Mouse (Mus musculus) right cerebral cortex, postnatal 4 days (tissue): Measurements from ENCODE around the gene Stk10.

ENCODE experiments used
- DNase-seq: peaks from one replicate; pipeline ENCODE4 v3.0.0-alpha.2; 2022

The Stk10 gene

DNA sequence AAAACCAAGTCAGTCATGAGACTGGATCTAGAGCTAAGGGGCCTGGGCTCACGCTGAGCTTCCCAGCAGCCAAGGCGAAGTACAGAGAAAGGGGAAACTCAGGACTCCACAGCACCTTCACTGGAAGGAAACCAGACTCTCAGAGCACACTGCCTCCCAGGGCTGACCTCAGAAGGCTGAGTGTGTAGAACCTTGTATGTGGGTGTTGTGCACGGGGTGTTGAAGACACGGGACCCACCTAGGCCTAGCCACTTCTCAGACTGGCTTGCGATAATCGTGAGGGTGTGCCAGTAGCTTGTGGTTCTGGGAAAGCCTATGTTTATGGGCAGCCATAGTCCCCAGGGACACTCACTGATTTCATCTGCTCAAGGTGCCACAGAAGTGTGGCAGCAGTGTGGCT, 38.0 kb downstream of the Stk10 start:
- DNase-seq = no peak

DNA sequence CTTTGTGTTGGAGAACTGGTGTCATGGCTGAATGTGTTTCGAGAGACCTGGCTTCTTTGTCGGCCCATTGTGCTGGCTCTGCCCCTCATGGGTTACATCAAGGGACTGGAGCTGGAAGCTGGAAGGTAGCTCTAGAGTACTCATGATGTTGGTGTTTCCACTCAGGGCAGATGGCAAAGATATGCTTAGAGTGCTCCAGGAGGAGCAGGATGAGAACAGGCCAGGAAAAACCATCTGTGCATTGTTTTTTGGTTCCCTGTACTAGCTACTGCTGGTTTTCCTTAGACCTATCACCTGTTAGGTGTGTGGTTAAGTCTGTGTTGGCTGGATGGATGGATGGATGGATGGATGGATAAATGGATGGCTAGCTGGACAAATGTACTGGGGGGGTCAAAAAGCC, 40.6 kb downstream of the Stk10 start:
- no peak for DNase-seq

DNA sequence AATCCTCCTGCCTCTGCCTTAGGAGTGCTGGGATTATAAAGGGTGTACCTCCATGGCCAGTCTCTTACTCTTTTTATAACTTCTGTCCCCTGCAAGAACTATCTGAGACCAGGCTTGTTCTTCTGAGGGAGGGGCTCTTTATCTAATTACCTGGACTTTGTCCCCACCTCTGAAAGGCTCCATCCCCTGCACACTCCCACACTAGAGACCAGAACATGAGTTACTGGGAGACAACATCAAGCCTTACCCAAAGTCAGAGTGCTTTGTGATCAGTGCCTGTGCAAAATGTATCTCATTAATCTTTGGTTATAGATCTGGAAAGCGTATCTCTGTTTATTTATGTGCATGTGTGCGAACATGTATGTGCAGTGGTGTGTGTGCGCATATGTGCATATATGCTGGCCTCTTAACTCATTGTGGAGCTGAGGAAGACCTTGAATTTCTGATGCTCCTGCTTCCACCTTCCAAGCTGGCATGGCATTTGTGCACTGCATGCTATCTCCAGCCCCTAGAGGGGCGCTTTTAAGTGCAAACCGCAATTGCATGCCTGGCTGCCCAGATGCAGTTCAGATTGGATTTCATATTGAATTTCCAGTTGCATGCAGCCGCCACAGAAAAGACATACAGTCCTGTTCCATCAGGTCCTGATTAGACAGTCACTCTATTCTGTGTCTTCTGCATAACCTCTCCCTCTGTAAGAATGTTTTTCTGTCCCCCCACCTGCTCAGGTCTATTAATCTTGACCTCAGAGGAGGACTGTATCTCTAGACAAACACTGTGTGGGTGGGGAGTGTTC, 43.1 kb downstream of the Stk10 start:
- DNase-seq = no peak

DNA sequence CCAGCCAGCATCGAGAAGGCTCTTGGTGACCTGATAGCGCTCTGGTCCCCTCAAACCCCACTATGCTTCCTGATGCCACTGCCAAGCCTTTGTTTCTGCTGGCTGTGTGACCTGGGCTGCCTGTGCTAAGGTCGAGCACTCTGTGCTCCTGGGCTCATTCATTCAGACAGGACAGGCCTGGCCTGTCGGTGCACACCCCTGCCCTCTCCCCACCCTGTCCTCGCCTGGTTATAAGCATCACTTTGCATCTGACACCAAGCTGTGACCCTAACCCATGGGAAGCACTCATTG, 43.6 kb downstream of the Stk10 start:
- DNase-seq = no peak

DNA sequence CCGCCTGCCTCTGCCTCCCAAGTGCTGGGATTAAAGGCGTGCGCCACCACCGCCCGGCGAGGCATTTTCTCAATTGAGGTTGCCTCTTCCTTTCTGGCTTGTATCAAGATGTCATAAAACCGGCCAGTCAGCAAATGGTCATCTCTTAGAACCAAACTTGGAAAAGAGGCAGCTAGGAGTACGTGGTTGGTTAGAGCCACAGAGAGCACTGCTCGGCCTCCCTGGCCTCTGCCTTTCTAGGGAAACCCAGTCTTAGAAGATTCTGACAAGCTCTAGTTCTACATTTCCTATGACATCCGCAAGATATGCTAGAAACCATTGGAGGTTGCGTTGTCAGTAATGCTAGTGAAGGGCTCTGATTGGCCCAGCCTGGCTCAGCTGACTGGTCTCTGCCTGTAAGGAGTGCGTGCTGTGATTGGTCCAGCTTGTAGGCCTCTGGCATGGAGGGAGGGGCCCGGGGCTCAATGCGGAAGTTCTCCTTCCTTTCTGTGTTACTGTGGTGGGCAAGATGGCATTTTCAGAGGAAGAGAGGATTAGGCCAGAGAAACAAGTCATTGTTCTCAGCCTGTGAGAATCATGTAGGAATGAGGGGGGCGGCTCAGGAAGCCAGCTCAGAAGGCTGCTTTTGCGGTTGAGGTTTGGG, 47.3 kb downstream of the Stk10 start:
- peak; percentile 38 for DNase-seq

DNA sequence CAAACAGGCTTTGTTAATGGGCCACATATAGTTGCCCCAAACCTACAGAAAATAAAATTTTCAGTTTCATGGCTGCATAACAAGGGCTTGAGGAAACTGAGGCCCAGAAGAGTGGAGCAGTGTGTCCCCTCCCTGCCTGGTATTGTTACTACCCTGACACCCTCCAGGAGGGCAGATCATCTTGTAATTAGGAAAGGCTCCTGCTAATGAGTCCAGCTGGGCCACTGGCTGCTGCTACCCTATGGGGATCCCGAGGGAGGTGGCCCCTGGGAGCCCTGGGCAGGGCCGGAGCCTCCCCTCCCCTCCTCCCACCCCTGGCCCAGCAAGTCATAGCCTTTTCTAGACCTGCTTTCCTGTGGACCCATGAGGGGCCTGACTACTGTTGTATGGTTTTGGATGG, 47.9 kb downstream of the Stk10 start:
- DNase-seq = no peak

DNA sequence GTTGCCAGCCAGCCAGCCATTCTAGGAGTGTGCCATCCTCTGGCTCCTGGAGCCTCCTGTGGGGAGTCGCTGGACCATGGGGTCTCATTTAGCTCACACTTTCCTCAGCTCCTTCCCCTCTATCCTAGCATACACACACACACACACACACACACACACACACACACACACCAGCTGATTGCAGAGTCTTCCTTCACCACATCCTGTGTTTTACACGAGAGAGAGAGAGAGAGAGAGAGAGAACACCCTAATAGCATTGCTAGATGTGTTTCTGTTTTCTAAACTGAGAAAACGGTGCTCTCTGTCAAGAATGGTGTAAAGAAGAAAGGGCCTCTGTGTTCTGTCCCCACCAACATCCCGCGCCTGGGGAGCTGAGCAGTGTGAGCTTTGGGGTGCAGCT, 49.7 kb downstream of the Stk10 start:
- DNase-seq = no peak

DNA sequence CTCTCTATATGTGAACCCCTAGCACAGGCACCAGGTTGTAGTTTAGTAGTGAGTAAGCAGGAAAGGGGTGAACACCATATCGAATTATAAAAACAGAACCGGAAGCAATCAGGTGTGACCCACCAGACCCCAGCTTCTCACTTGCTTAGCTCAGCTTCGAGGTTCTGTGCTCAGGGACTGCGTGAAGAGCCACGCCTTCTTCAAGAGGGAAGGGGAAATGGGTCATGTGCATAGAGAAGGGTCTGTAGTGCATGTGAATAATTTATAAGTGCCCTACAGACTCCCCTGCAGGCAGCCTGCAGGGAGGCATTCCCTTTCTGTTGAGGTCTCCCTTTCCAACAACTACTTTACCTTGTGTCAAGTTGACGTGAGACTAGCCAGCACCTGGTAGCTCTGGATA, 52.9 kb downstream of the Stk10 start:
- DNase-seq = no peak

DNA sequence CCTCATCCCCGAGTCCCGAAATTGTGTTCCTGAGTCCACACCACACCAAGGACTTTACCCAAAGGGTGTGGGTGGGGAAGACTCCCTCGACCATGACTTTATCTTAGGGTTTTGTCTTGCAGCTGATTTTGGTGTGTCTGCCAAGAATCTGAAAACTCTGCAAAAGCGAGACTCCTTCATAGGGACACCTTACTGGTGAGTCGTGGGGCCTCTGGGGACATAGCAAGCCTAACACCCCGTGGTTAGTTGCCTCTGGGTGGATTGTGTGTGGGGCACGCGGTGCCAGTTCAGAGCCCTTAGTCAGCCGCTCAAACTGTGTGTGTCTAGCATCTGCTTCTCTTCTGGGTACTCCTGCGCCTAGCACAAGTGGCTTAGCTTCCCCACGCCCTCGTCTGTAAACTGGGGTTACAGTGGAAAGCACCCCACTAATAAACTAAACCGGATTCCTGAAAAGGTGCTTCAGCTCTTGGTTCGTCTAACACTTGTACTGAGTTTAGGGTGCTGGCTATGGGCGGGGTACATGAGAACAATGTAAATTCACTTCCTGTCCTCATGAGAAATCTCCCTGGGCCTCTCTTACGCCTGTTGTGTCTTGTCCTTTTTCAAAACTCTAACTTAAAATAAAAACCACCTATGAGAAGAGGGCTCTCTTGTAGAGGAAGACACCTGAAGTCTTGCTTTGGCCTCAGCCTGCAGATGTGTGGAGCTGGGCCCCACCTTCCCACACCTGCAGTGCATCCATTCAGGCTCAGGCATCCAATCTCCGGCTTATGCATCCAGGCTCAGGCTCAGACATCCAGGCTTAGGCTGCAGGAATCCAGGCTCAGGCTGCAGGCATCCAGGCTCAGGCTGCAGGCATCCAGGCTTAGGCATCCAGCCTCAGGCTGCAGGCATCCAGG, 54.3 kb downstream of the Stk10 start:
- DNase-seq = no peak

DNA sequence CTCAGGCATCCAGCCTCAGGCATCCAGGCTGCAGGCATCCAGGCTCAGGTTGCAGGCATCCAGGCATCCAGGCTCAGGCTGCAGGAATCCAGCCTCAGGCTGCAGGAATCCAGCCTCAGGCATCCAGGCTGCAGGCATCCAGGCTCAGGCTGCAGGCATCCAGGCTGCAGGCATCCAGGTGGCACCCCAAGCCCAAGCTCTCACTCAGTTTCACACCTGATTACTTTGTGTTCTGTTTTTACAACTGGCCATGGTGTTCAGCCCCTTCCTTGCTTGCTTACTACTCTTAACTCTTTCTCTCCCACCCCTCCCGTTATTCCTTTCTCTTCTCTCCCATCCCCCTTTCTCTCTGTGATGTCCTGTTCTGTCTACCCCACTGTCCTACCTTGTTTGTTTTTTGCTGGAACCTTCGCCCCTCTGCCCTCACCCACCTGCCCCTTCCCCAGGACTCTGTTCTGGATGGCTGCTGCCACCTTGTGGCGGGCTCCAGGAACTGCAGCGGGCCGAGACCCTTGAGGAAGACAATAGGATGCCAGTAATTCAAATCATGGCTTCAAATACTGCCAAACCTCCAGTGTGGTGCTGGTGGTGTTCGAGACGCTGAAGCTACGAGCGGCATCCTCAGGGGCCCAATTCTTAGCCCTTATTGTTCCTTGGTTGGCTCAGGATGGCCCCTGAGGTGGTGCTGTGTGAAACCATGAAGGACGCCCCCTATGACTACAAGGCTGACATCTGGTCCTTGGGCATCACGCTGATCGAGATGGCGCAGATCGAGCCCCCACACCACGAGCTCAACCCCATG, 55.2 kb downstream of the Stk10 start:
- peak; percentile 91 for DNase-seq

DNA sequence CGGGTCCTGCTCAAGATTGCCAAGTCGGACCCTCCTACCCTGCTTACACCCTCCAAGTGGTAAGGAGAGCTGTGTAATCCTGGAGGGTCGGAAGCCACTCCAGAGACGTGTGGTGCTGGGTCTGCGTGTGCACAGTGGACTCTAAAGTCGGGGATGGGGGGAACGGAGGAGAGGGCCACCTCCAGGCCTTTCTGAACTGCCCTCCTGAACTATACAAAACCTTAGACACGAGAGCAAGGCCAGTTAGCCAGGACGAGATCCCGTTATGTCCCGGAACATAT, 55.7 kb downstream of the Stk10 start:
- no peak for DNase-seq

DNA sequence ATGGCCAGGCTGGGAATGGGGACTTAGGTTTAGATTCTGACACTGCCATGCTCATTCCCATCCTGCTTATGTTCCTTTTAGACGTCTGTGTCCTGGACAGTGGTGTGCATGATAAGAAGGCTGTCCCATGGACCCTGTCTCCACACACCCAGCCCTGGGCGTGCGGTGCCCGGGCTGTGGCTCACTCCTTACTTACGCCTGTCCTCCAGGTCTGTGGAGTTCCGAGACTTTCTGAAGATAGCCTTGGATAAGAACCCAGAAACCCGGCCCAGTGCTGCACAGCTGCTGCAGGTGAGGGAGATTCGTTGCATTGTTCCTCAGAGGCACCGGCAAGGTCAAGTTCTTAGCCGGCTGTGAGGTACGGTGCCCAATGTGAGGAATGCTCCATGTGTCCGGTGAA, 56.1 kb downstream of the Stk10 start:
- DNase-seq = no peak

DNA sequence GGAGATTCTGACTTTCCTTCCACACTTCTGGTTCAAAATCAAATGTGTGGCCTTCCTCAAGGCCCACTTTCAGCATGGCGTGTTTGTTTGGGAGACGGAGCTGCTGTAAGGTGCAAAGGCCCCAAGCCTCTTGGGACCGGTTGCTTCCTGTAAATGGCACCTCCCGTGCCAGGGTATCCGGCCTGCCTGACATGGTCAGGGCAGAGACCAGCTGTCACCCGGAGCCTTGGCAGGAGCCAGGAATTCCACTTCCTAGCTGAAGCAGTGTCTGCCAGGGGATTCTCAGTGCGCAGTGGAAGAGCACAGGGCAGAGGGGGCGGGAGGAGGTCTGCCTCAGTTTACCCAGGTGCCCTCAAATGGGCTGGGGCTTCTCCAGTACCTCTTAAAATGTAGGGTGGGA, 56.7 kb downstream of the Stk10 start:
- DNase-seq = no peak

DNA sequence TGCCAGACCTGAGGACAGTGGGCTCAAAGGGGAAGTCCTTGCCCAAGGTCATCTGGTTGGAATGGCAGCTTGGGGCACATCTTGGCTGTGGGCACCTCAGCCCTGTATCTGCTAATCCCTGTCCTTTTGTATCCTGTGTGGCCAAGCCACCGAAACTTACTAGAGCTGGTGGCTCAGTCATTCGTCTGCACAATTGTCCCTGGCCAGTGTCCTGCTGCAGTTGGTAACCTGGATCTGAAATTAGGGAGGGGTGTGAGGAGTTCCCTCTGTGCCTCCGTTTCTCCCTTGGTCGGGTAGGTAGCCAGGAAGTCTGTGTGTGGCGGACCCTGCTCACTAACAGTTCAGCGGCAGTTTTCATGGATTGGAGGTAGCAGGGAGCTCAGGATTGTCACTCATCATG, 57.1 kb downstream of the Stk10 start:
- no peak for DNase-seq

DNA sequence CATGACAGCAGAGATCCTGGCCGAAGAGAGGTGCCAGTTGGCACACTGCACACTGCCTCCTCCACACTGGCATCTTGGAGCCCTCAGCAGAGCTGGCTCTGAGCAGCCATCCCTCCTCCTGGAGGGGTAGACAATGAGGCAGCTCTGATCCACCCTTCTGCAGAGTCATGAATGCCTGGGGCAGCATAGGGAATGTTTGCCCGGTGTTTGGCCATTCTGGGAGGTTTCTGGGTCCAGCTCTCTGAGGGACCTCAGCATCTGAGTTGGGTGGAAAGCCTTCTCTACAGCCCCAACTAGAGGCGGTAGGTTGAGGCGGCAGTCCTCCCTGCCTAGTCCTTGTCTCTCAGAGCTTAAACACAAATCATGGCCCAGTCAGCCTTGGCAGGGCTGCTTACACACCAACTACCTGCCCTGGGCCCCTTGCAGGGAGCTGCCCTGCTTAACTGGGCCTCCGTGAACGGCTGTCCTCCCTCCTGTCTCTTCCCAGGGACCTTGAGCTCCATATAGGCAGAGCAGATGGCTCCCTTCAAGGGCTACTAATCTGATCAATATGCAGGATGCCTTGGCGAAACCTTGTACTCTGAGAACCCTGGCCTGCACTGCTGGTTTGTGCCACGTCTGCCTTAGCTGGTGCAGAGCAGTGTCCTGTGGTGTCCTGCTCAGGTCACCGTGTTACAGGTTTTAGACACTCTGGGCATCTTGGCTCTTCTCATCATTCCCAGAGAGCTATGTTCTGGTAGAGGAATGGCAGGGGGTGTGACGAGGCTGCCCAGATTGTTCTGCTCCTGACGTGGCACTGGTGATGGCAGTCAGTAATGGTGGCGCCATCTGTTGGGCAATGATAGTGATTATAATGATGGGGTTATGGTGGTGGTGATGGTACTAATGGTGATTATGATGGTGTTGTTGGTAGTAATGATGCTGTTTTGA, 59.1 kb downstream of the Stk10 start:
- DNase-seq = peak; percentile 30

DNA sequence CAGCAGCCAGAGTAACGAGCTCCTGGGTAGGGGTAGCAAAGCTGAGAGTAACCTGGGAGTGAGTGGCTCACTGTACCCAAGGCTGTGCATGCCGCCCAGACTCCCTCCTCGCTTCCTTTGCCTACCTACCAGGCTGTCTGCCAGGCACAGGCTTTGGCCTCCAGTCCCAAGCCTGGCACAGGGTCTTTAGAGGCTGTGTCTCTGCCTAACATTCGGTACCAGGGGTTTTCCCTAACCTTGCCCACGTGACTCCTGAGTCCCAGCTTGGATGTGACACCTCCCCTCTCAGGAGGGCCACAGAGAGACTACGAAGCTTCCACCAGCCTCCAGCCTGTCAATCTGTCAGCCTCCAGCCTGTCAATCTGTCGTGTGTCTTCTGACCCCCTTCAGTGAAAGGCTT, 60.0 kb downstream of the Stk10 start:
- no peak for DNase-seq

DNA sequence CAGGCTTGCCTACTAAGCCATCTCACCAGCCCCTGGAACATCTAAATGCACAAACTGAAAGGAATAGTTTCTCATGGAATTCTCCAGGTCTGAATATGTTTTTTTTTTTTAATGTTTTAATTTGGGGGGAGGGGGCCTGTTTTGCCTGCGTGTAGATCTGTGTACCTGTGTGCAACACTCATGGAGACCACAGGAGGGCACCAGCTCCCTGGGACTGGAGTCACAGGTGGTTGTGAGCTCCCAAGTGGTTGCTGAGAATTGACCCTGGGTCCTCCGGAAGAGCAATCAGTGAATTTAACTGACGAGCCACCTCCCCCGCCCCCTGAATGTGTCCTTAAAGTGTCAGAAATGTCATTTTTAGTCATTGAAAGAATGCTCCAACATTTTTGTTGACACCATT, 61.0 kb downstream of the Stk10 start:
- no peak for DNase-seq

DNA sequence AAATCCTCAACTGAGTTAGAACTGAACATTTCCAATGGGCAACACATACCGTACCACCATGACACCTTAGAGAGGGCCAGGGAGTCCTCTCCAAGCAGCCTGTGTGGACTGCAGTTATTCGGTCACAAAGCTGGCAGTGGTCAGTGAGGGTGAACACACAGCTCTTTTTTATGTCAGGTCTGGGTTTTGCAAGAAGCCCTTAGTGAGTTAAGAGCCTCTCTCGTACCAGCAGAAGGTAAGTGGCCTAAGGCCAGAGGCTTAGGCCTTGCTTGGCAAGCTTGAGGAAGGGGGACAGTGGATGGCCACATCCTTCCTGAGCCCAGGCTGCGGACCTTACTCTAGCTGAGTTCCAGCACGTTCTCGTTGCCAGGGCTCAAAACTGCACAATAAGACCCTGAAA, 67.3 kb downstream of the Stk10 start:
- DNase-seq = no peak

DNA sequence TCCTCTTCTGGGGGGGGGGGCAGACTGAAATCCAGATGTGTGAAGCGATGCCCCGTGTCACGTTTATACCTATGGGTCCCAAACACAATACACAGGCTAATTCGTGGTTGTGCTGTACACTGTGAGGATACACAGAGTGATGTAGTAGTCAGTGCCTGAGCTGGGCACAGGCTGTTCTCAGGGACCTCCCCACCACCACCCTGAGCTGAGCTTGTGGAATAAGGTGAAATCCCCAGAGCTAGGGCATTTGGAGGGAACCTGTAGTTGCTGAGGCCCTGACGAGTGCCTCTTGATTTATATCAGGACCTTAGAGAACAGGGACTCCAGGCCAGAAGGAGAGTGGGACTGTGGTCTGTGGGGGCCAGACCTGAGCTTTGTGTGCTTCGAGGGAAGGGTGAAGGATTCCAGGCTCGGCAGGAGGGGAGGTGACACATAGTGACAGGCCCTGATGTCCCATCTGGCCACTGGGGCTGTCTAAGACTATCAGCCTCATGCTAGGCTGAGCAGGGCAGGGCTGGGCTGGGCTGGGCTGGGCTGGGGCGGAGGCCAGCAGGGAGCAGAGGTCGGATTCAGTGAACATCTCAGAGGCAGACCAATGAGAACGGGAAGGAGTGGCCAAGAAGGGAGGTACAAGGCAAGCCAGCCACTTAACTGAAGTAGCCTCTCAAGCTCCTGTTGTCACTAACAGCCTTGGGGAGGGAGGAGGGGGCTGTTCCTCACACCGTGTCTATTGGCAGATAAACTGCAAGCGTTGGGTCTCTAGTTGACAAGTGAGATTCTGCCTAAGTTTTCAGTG, 68.6 kb downstream of the Stk10 start:
- DNase-seq = no peak

DNA sequence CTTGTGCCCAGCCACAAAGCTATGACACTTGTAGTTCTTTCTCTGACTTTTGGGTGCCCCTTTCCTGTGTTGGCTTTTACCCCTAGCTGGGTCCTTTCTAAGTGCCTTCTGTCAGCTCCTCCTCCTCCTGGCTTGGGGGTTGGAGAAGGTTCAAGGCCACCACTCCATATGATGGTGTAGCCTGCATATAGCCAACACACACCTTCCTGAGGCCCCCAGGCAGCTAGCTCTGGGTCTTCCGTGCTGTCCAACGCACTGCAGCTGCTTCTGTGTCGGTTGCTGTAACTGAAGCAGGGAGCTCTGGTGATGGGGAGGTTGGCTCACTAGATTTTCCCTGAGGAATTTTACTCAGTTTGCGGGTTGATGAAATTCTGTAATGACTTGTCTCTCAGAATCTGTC, 71.6 kb downstream of the Stk10 start:
- no peak for DNase-seq

DNA sequence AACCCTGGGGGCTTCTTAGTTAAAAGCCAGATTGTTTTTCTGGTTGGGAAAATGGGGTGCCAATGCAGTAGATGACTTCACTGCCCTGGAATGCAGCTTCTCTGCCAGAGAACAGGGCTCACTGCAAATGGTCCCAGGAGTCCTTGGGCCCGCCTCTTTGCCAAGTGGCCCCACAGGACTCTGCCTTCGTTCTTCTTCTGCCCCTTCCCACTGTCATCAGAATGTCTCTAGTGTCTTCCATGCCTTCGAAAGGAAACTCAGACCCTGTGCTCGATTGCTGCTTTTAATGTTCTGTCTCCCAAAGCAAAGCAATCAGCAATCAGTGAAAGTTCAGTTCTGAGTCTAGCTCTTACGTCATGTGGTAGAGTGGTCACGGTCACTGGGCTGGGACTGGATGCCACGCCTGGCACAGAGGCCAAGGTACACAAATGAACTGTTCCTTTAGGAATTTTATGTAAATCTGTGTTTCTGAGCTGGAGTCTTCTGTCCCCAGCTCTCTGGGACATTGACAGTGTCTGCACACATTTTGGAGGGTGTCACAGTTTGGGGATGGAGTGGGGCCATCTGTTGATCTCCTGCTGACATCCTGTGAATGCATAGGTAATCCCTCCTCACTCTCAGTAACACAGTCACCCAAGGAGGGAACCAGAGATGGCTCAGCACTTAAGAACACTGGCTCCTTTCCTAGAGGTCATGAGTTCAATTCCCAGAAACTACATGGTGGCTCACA, 72.2 kb downstream of the Stk10 start:
- no peak for DNase-seq
